Mouse (Mus musculus) kidney, postnatal 0 days (tissue): ENCODE measurements at regions not wholly inside any gene's neighbourhood (a gene's known extent, or its start where the extent isn't known, plus 50 kb on each side); places are given as distances from the start of the nearest gene placed in this dataset.

Source experiments
- ATAC-seq: fragments of 200-750 bp; cut with Nextera tagmentation; replicated peaks from 2 replicates; pipeline ENCODE4 v1.8.0; 2017; ENCODE audit warnings: low read depth, moderate number of reproducible peaks, moderate TSS enrichment, moderate library complexity; ENCODE audit not compliant: low FRiP score
- DNase-seq: peaks from one replicate; pipeline ENCODE4 v3.0.0-alpha.2; 2016; ENCODE audit warnings: low spot score
- H3K27ac ChIP-seq: fragments of 300-500 bp; sonication (generic); 2 replicates; pipeline ENCODE4 v1.5.1; 2014; ENCODE audit warnings: mild to moderate bottlenecking
- H3K27me3 ChIP-seq: fragments of 300-500 bp; sonication (generic); 2 replicates; pipeline ENCODE4 v1.6.1; 2014; ENCODE audit warnings: low read length, mixed read lengths; ENCODE audit not compliant: insufficient read depth
- H3K36me3 ChIP-seq: fragments of 300-500 bp; sonication (generic); 2 replicates; pipeline ENCODE4 v1.6.1; 2014; ENCODE audit warnings: low read length, mixed read lengths; ENCODE audit not compliant: insufficient read depth
- H3K4me1 ChIP-seq: fragments of 300-500 bp; sonication (generic); replicated peaks from 2 replicates; pipeline ENCODE4 v1.6.1; 2014; ENCODE audit warnings: antibody characterized with exemption, low read length, mixed read lengths; ENCODE audit not compliant: insufficient read depth
- H3K4me2 ChIP-seq: fragments of 300-500 bp; sonication (generic); 2 replicates; pipeline ENCODE4 v1.6.1; 2014; ENCODE audit warnings: mild to moderate bottlenecking, low read length, moderate library complexity, mixed read lengths
- H3K4me3 ChIP-seq: fragments of 300-500 bp; sonication (generic); replicated peaks from 2 replicates; pipeline ENCODE4 v1.5.1; 2014; ENCODE audit warnings: low read depth, low read length
- H3K9ac ChIP-seq: fragments of 300-500 bp; sonication (generic); 2 replicates; pipeline ENCODE4 v1.6.1; 2014; ENCODE audit warnings: low read depth, low read length
- H3K9me3 ChIP-seq: fragments of 300-500 bp; sonication (generic); replicated peaks from 2 replicates; pipeline ENCODE4 v1.6.1; 2016; ENCODE audit warnings: low read length, inconsistent platforms, mixed read lengths
- CTCF ChIP-seq: IDR thresholded peaks from 2 replicates; pipeline ENCODE4 v1.5.1; 2016; ENCODE audit warnings: antibody characterized with exemption, low read depth, mild to moderate bottlenecking, moderate library complexity
- WGBS: fragments of 180-500 bp; shearing (Covaris S2); extraction: QIAGEN DNeasy Blood & Tissue Kit; methylation state at CpG from one replicate; pipeline ENCODE4 v1.1.7; 2014; 5-methylcytosine and 5-hydroxymethylcytosine counted together

- Histone ChIP-seq H3K4me3 (no peak overlapping the region), H3K9me3 (no peaks in the 10 kb centered on the region), H3K27me3 (no peaks in the 10 kb centered on the region), H3K36me3 (no peaks in the 10 kb centered on the region), H3K4me1 (no peaks in the 10 kb centered on the region), H3K4me2 (no peak overlapping the region), H3K27ac (no peak overlapping the region), H3K9ac (no peak overlapping the region)
- ATAC-seq (no peak), DNase-seq (no peak)
- TF ChIP-seq CTCF: no peak
- 83% methylated on average over 2 of the region's 2 CpGs for WGBS
These were observed 662.1 kb upstream of the Nrsn1 start for GRCm38 (mm10) chr13:25932365-25932764.

GRCm38 (mm10) chr13:25925685-25926084 lies 655.4 kb upstream of the Nrsn1 start:
- WGBS: 85% methylated on average over 5 of the region's 5 CpGs
- no peak for TF ChIP-seq CTCF

GRCm38 (mm10) chr13:25899871-25900270 lies 629.6 kb upstream of the Nrsn1 start:
- ATAC-seq (no peak), DNase-seq (no peak)
- Histone ChIP-seq H3K4me3 (no peak overlapping the region), H3K9me3 (no peaks in the 10 kb centered on the region), H3K9ac (no peak overlapping the region), H3K27me3 (no peaks in the 10 kb centered on the region), H3K4me2 (no peak overlapping the region), H3K4me1 (no peaks in the 10 kb centered on the region), H3K36me3 (no peaks in the 10 kb centered on the region), H3K27ac (no peak overlapping the region)
- TF ChIP-seq CTCF: no peak
- WGBS: 87% methylated on average over 5 of the region's 5 CpGs

More at GRCm38 (mm10) chr13:25925685-25926084, 655.4 kb upstream of the Nrsn1 start:
- DNase-seq (no peak), ATAC-seq (no peak)
- Histone ChIP-seq H3K4me3 (no peak overlapping the region), H3K9ac (no peak overlapping the region), H3K4me1 (no peaks in the 10 kb centered on the region), H3K36me3 (no peaks in the 10 kb centered on the region), H3K9me3 (no peaks in the 10 kb centered on the region), H3K27me3 (no peaks in the 10 kb centered on the region), H3K27ac (no peak overlapping the region), H3K4me2 (no peak overlapping the region)

GRCm38 (mm10) chr13:25893150-25893549 lies 622.8 kb upstream of the Nrsn1 start:
- H3K4me2 ChIP-seq: no peak overlapping the region
- no peak overlapping the region for H3K4me3 ChIP-seq
- peak; percentile 10 for DNase-seq
- H3K9me3 ChIP-seq: no peaks in the 10 kb centered on the region
- H3K27me3 ChIP-seq: no peaks in the 10 kb centered on the region
- H3K4me1 ChIP-seq: no peaks in the 10 kb centered on the region
- 10% methylated on average over 2 of the region's 2 CpGs for WGBS
- ATAC-seq: no peak
- TF ChIP-seq CTCF: no peak
- H3K36me3 ChIP-seq: no peaks in the 10 kb centered on the region
- no peak overlapping the region for H3K9ac ChIP-seq
- no peak overlapping the region for H3K27ac ChIP-seq

DNA sequence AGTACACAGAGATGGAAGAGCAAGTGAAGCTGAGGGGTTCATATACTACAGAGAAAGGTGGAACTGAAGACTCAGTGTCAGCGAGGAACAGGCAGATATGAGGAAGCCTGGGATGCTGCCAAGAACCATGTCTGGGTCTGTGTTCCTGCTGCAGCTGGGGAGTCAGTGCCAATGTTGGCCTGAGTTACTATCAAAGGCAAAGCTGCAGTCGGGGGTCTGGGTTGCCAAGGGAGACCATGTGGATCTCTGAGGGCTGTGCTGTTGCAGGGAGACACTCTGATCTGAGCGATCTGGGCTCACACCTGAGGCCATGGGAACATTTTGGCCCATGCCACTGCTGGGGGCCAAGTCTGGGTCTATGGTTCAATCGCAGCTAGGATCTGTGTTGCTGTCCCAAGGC lies 612.5 kb upstream of the Nrsn1 start:
- WGBS: 88% methylated on average over 4 of the region's 4 CpGs
- Histone ChIP-seq H3K27ac (no peak overlapping the region), H3K4me1 (no peaks in the 10 kb centered on the region), H3K27me3 (no peaks in the 10 kb centered on the region), H3K4me3 (no peak overlapping the region), H3K4me2 (no peak overlapping the region), H3K9me3 (no peaks in the 10 kb centered on the region), H3K36me3 (no peaks in the 10 kb centered on the region), H3K9ac (no peak overlapping the region)
- DNase-seq: no peak
- no peak for TF ChIP-seq CTCF
- ATAC-seq: no peak

GRCm38 (mm10) chr13:25868923-25869322 lies 598.6 kb upstream of the Nrsn1 start:
- H3K9me3 ChIP-seq: no peaks in the 10 kb centered on the region
- H3K4me1 ChIP-seq: no peaks in the 10 kb centered on the region
- no peak for TF ChIP-seq CTCF
- ATAC-seq: no peak
- no peak overlapping the region for H3K4me3 ChIP-seq
- H3K27me3 ChIP-seq: no peaks in the 10 kb centered on the region
- no peak overlapping the region for H3K27ac ChIP-seq
- no peaks in the 10 kb centered on the region for H3K36me3 ChIP-seq
- no peak for DNase-seq
- WGBS: 91% methylated on average over 1 of the region's 1 CpGs
- H3K9ac ChIP-seq: no peak overlapping the region
- H3K4me2 ChIP-seq: no peak overlapping the region

DNA sequence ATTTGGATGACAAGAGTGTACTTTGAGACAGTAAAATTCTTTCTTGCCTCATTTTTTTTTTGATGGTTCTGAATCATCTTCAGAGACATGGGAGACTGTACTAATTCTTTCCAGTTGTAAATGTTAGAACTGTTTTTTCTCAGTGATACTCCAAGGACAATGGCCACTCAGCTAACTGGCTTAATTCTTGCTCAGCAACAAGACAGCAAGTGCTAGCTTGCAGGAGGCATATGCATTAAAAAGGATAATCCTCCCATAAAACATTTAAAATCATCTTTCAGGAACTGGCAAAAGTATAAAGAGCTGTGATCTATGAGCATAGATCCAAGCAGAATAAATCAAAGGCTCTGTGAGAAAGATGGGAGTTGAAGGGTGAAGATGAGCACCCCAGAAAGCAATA lies 587.9 kb upstream of the Nrsn1 start:
- Histone ChIP-seq H3K4me2 (no peak overlapping the region), H3K9me3 (no peaks in the 10 kb centered on the region), H3K4me3 (no peak overlapping the region), H3K27me3 (no peaks in the 10 kb centered on the region), H3K4me1 (no peaks in the 10 kb centered on the region), H3K36me3 (no peaks in the 10 kb centered on the region), H3K9ac (no peak overlapping the region), H3K27ac (no peak overlapping the region)
- TF ChIP-seq CTCF: no peak
- DNase-seq: no peak
- ATAC-seq: no peak
